Mouse (Mus musculus) adipocyte (in vitro differentiated cells): ENCODE data around the gene Sox8.

Experiments
- DNase-seq: peaks from one replicate; pipeline ENCODE4 v3.0.0-alpha.2; 2016; ENCODE audit warnings: low spot score

Sox8 gene

DNA sequence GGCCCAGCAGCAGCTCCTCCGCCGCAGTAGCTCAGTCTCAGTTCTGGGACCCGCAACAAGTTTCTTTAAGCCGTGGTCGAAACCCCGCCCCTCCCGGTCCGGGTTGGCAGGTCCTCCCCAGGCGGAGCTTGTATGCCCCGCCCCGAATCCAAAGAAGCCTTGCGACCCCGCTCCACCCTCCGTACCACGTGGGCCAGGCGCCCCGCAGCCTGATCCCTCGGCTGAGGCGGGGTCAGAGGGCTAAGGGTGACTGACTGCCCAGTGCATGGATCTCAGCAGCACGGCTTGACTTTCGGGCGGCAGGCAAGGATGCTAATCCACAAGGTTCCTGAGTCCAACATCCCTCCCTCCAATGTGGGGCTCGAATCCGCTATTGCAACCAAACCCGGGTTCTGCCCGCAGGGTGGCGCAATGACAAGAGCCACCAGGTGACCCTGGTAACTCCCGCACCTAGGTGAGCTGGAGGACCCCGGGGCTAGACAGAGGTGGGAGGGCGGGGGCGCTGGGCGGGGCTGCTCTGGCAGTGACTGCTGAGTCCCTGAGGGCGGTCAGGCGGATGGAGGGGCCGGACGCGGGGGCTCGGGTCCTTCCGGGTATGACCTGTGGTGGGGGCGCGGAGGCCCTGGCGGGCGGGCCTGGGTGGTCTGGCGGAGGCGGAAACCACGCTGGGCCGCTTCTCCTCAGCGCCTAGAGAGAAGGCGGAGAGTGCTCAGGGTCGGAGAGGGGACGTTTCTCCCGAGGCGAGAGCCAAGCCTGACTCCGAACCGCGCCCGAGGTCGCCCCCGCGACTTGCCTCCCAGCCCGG, at the start of gene Sox8:
Gene Sox8, minus strand, starts transcription at position 39 of the 805 bp plus-strand sequence.
- DNase-seq = no peak

DNA sequence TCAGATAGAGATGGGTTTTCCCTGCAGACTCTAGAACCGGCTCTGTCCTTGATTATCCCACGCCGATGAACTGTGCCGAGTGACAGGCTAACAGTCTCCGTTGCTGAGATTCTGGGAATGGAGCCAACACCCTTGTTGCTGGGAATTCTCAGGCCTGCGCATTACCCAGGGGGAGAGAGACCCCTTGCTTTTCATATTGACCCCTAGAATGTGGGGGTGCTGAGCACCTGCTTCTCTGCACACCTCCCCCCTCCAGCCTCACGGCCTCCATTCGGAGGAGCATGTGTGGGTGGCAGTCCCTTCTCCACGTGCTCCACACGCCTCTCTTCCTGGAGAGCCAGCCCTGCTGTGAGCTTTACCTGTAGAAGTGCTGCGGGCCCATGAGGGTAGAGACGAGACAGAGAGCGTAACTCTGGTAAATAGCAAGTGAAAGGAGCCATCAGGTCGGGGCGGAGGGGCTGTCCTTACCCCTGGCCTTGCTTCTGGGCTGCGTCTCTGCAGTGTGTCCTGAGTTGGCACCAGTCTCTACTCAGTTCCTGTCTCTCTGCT, 48.1 kb upstream of the Sox8 start:
- DNase-seq = no peak

DNA sequence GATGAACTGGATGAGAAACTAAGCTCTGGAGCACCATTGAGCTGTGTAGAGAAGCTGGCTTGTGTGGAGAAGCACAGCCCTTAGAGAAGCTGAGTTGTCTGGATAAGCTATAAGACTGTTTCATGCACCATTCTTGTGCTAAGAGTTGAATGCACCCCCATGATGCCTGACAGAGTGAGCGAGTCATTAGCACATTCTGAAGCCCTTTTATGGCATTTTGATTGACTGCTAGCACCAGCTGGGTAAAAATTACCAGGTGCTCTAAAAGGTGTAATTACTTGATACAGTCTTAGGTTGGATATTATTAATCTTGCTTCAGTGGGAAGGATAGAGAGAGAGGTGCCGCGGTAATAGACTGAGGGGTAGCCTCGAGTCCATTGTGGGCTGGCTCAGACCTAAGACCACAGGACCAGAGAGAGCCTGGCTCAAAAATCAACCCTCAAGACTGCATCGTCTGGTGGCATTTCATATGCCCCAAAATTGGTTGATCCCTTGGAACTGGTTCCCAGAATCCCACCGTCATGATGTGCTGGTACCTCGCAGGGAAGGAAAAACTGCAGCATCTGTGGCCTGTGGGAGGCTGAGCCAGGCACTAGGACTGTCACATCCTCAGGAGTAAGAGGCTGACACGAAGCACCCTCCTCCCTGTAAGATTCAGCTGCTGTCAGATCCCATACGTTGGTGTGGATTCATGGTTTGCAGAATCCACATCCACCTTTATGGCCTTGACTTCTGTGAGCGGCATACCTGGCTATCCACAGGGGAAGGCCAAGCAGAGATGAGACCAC, 44.4 kb upstream of the Sox8 start:
- DNase-seq = no peak

DNA sequence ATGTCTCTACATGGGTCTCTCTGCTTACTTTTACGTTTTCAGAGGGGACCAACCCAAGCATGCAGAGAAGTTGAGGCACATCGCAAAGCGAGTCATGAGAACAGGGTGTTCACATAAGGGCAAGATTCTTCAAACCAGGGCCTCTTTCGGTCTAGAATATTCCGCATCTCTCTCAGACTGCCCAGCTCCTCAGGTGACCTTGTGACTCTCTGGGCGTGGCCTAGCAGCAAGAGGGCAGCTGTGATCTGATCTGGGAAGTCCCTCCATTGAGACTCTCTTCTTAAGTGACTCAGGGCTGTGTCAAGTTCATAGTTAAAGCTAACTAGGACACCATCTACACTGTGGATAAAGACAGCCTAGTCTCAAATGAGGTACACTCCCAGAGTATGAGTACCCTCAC, 42.8 kb upstream of the Sox8 start:
- DNase-seq = no peak

DNA sequence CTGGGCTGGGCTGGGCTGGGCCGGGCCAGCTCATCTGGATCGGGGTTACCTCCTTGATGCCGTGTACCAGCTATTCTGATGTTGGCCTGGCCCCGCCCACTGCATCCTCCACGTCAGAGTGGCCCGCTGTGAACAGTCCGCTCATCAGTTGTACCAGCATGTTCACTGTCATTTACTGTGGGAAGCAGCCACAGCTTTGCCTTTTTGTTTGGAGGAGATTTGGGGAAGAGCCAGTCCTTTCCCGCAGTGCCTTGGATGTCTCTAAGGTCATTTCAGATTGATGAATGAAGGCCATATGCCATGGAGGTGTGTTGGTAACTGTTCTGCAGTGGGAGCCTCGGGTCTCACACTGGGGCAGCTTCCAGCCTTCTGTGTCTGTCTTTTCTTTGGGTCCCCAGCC, 42.1 kb upstream of the Sox8 start:
- DNase-seq = no peak

DNA sequence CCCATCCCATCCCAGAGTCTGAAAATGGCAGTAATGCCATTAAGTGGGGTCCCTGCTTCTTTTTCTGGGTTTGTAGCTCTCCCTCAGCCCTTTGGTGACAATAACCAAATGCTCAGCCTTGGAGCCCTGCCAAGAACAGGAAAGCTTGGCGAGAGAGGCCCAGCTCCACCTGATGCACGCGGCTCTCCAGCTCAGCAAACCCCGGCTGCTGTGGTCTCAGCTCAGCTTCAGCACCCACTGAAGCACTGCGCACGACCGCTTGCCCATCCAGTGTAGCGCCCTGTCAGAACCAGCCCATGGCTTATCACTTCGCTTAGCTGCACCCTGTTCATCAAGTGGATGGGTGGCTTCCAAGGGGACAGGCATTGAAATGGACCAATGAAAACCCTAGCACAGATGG, 39.7 kb upstream of the Sox8 start:
- peak; percentile 18 for DNase-seq

DNA sequence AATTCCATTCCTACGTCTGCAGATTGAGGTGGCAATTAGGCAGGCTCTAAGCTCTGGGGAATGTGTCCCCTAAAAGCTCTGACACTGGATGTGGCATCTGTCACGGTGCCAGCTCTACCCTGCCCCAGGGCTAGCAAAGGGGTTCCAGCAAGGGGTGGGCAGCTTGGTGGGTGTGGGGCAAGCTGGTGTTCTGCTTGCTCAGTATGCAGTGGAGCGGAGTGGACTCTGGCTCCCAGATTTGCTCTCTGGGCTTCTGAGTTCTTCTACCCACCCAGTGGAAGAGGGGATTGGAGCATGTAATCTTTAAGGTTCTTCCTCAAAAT, 39.0 kb upstream of the Sox8 start:
- no peak for DNase-seq

DNA sequence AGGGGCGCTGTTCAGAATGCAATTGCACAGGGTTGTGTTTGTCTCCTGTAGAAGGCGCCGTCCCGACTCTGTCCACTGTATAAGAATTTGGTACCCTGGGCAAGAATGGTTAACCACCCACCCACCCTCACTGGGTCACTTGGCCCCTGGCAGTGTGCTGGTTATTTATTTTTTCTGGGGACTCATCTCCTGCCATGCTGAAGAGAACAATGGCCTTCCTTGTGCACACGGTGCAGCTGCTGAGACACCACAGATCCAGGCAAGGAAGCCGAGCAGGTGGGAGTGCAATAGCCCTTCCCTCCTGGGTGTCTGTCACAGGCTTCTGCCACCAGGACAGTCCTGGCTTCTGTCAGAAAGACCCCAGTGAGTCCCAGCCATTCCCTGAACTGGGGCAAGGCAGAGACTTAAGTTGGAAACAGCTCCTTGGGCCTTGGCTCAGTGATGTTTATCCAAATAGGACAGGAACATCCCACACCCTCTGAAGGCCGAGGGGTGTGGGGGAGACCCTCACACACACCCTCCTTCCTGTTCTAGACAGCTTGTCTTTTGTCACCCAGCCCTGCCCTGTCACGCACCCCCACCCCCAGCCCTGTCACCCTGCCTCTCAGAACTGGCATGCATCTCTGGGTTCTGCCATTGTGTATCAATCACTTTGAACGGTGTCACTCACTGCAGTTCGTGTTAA, 38.5 kb upstream of the Sox8 start:
- no peak for DNase-seq

DNA sequence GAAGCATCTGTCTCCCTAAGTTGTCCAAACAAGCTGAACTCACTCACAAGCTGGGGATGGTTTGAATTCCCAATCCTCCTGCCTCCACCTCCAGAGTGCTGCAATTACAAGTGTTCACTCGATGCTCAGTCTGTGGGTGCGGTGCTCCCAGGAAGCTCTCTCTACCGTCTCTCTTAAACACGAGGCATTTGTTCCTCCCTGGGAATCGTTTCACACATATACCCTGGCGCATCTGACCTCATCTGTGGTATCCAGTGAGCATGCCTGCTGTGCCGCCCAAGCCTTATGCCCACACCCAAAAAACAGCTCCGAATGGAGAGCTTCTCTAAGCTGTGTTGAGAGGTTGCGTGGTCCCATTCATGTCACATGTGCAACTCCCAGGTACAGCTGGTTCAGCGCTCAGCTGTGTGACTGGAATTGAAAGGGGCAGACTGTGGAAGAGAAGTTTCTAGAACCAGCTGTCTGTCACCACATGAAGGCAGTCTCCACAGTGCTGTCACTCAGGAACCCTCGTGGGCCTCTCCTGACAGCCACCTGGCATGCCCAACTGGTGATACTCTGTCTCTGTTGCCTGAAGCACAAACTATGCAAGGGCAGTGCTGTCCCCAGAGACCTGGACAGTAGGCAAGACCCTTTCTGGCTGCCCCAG, 37.8 kb upstream of the Sox8 start:
- no peak for DNase-seq

DNA sequence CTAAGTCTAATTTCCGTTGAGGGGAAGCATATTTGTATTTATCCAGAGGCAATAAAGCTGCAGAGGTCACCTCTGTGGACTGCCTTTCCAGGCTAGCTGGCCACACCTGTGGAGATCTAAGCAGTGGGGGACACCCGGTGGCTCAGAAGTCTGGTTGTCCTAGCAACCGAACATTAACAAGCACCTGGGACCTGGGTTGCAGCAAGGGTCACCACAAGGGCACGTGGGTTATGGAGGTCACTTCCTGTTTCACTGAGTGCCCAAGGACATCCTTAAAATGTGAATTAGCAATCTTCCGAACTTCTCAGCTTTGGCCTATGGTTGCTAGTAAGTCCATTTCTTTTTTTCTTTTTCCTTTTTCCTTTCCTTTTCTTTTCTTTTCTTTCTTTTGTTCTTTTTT, 33.7 kb upstream of the Sox8 start:
- DNase-seq = no peak

DNA sequence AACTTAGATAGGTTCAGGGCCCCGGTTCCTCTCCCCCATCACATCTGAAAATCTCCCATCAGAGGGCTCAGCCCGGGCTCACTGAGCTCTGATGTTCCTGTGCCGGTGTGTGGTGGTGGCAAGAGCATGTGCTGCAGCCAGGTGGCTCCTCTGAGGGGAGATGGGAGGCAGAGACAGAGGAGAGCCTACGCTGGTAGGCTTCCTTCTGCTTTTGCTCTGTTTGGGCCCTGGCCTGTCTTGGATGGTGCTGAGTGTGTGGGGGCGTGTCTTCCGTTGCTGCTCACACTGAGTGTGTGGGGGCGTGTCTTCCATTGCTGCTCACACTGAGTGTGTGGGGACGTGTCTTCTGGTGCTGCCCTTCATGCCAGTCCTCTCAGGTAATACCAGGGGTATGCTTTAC, 31.9 kb upstream of the Sox8 start:
- DNase-seq = no peak

DNA sequence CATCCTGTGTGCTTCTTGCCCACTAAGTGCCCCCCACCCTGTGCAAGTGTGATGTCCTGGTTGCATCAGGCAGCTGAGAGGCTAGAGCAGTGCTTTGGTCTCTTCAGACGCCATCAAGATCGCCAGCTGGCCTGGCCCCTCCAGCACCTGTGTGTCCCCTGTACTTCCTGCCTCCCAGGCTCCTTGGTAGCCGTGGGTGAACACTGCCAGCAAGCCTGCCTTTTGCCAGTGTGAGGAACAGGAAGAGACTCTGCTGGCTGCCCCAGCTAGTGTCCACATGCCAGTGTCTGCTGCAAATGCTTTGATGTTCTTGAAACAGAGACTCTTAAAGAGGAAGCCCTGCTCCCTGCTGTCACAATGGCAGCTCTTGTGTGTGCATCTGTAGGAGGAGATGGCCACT, 27.1 kb upstream of the Sox8 start:
- no peak for DNase-seq

DNA sequence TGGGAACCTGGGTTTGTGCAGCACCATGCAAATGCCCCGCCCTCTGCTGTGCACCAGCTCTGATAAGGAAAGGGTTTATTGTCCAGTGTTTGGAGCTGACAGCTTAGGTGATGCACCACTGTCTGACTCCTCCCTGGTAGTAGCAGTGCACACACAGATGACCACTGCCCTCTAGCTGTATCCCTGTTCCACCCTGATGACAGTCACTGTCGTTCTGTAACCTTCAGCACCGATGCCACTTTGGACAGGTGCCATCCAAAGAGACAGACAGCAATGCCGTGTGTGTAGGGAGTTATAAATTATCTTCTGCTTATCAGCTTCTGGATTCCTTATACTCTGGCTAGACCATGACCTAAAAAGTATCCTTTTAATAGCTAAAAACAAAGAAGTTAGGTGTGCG, 25.0 kb upstream of the Sox8 start:
- DNase-seq = peak; percentile 24

DNA sequence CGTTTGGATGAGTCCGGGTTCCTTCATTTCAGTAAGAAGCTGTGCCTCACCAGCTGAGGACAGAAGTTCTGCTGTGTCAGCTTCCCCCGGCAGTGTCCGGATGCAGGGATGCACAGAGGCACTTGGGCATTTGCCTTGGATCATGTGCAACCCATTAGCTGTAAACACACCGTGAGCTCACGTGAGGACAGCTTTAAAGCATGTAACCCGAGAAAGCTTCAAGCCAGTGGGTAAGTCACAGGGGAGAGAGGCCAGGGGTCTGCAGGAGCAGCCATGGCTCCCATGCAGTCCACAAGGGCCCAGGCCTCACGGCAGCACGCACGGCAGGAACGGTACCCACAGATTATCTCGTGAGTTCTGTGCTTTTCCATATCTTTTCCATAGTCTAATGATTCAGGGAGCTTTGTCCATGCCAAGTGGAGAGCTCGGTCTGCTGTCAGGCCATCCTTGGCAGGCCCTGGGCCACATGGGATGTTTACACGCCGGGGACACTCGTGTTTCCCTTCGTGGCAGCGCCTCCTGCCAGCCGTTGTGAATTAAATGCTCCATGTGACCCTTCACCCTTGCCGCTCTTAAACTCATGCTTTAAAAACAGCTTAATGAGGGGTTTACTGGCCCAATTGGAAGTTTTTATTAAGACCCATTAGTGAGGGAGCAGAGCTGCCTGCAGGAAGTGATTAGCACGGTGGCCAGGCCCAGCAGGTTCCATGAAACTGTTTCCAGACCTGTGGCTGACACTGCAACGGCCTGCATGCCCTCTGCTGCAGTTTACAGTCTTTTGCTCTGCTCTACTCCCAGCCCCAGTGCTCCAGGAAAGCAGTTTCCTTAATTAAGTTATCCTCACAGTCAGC, 23.1 kb upstream of the Sox8 start:
- DNase-seq = no peak

DNA sequence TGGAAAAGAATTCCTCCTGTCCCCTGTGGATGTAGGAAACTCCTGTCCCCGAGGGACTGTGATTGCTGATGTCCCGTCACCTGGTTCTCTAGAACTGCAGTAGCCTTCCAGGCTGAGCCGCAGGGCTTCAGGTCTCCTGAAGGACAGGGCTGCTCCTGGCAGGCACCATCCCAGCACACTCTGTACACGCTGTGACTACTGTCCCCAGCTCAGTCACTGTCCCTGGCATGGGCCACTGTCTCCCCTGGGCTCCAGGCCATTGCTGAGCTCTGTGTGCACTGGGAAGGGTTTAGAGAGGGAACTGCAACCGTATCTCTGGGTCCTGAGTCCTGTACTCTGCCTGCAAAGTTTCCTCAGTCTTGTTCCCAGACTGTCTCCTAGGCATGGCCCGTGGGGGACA, 21.9 kb upstream of the Sox8 start:
- DNase-seq = no peak

DNA sequence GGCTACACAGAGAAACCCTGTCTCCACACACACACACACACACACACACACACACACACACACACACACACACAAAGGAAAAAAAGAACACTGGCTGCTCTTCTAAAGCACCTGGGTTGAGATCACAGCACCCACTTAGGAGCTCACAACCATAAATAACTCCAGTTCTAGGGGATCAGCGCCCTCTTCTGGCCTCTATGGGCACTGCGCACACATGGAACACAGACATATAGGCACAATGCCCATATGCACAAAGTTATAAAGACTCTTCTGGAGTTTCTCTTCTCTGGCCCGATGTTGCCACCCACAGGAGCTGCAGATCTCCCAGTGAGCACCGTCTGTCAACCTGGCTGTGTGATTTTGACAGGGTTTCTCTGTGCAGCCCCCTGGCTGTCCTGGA, 20.5 kb upstream of the Sox8 start:
- no peak for DNase-seq

DNA sequence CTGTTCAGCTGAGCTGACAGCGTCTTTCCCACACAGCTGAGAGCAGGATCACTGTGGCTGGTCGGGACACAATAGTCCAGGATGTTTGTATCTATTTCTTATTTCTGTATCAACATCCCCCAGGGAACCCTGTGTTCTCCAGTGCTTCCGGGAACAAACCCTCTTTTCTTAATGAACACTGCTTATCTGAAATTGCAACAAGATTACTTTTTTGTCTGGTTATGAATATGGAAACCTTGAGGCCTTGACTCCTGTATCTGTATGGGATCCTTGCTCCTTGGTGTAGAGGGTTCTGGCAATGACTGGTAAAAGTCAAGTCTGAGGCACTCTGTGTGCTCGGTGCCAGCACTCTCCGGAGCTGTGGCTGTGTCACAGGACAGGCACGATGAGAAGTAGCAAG, 19.6 kb upstream of the Sox8 start:
- no peak for DNase-seq

DNA sequence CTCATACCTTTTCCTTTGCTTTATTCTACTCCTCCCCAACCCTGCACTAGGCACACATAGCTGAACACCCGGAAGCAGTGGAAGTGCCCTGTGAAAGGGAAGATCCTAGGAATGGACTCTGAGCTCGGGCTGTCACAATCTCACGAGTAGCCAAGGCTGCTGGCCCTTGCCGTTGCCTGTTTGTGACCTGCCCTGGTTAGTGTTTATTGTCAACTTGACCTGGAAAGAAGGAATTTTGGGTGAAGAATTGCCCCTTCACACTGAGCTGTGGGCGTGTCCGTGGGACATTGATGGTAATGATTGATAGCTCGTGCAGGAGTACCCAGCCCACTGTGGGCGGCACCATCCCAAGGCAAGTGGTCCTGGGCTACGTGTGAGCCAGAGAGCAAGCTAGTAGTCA, 14.2 kb upstream of the Sox8 start:
- DNase-seq = no peak

DNA sequence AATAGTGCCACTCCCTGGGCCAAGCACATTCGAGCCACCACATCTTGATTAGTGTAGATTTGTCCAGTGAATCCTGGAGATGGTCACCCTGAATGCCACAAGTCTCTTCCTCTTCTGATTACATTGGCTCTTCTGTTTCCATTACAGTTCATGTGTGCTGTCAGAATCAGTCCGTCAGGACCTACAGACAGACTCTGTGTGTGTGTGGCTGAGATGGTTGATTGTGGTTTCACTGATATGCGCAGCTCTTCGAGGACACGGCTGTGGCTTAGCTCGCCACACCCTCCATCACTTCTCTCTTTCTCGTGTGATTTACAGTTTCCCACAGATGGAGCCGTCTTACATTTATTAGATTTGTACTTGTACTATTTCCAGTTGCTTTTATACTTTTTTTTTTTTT, 13.4 kb upstream of the Sox8 start:
- no peak for DNase-seq

DNA sequence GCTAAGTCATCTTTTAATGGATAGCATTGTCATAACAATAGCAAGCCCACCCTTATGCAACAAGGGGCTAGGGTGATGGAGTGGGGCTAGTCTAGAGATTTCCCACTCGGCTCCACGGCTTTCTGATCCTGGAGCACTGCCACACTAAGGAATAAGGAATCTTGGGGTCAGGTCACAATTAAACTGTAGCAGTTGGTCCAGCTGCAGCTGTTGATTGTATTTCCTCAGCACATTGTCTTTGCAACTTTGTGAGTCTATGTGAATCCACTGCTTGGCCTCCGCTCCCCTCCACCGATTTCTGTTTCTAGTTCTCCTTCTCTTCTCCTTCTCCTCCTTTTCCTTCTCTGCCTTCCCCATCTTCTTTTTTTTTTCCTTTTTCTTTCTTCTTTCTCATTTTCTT, 12.6 kb upstream of the Sox8 start:
- no peak for DNase-seq

DNA sequence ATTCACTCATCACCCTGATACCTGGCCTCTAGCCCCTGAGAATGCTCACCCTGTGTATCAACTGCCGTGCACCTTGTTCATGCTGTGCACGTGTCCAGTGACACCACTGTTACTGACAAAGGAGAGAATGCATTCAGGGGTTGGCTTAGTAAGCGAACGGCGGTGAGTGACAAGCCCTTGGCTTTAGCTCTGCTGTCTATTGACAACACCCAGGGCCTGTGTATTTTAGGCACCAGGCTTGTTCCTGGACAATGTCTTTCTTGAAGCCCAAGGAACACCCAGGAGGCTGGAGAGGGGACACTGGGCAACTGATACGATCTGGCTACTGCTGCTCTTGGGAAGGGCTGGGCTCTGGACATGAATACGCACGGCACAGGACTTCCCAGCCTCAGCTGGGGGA, 11.6 kb upstream of the Sox8 start:
- DNase-seq = no peak
